Mouse (Mus musculus): ENCODE results near the gene Tmbim6. TPM values are rescaled to one million over a fixed set of nuclear protein-coding genes. Genes with fewer than 3 reads are reported as not detected.
A peak's percentile ranks its signal among the peaks of the same experiment; 100 is the strongest.

The Tmbim6 gene
- polyA plus RNA-seq, 2 experiments: 99.7 to 187 TPM

- 0 out of 4 replicates have a peak overlapping the region, but pooled peaks of 1 of the 2 experiments have one; percentile 4 for H3K4me3 ChIP-seq (ENCODE audit: insufficient read depth in 1 of 2, low read depth in 2 of 2, low read length in 2 of 2)
- H3K27me3 ChIP-seq (ENCODE audit: control insufficient read depth, insufficient read depth, low read length): no peaks in the 10 kb centered on the region
- WGBS (ENCODE audit: insufficient replicate concordance): 38% methylated on average over 9 of the region's 9 CpGs
- H3K9me3 ChIP-seq (ENCODE audit: control insufficient read depth, low read length): no peaks in the 10 kb centered on the region
- peaks cover 0 to 13% of the 10 kb centered on the region in 2 experiments; a peak in 2 of 4 replicates for H3K4me1 ChIP-seq (replicated peaks; ENCODE audit: control insufficient read depth in 2 of 2, insufficient read depth in 2 of 2, low read length in 1 of 2)
- no peaks in the 10 kb centered on the region for H3K36me3 ChIP-seq (replicated peaks; ENCODE audit: control insufficient read depth, insufficient read depth, low read depth)
- H3K4me2 ChIP-seq (ENCODE audit: low read depth): peak overlapping the region; percentile 36
- ATAC-seq (ENCODE audit: insufficient read depth) (no peak; the same call in 1 of the 2 replicates), DNase-seq (ENCODE audit: low read depth in 3 of 3, low spot score in 3 of 3) (peak in 2 of 3 experiments; percentile 24 to 40)
- H3K27ac ChIP-seq: no peak overlapping the region
- TF ChIP-seq EP300 (IDR thresholded peaks at IDR 0.05; ENCODE audit: low read depth) (no peak), CTCF (IDR thresholded peaks at IDR 0.05; ENCODE audit: low read depth) (no peak)
- no peak overlapping the region for H3K9ac ChIP-seq (replicated peaks)
Observed at GRCm38 (mm10) chr15:99421152-99421551, 28.5 kb downstream of the Tmbim6 start.

- Histone ChIP-seq H3K4me2 (ENCODE audit: low read depth) (no peak overlapping the region), H3K9ac (replicated peaks) (no peak overlapping the region), H3K36me3 (replicated peaks; ENCODE audit: control insufficient read depth, insufficient read depth, low read depth) (no peaks in the 10 kb centered on the region), H3K4me1 (replicated peaks; ENCODE audit: control insufficient read depth in 2 of 2, insufficient read depth in 2 of 2, low read length in 1 of 2) (peaks cover 0 to 11% of the 10 kb centered on the region in 2 experiments; a peak in 2 of 4 replicates), H3K9me3 (ENCODE audit: control insufficient read depth, low read length) (no peaks in the 10 kb centered on the region), H3K27me3 (ENCODE audit: control insufficient read depth, insufficient read depth, low read length) (no peaks in the 10 kb centered on the region), H3K4me3 (ENCODE audit: insufficient read depth in 1 of 2, low read depth in 2 of 2, low read length in 2 of 2) (no peak overlapping the region), H3K27ac (no peak overlapping the region)
- no peak for TF ChIP-seq EP300 (IDR thresholded peaks at IDR 0.05; ENCODE audit: low read depth)
- no peak for TF ChIP-seq CTCF (IDR thresholded peaks at IDR 0.05; ENCODE audit: low read depth)
- no peak for ATAC-seq (ENCODE audit: insufficient read depth)
- WGBS (ENCODE audit: insufficient replicate concordance): 63% methylated on average over 8 of the region's 8 CpGs
- no peak for DNase-seq (ENCODE audit: low read depth in 3 of 3, low spot score in 3 of 3)
Observed at GRCm38 (mm10) chr15:99421676-99422075, 29.0 kb downstream of the Tmbim6 start.

DNA sequence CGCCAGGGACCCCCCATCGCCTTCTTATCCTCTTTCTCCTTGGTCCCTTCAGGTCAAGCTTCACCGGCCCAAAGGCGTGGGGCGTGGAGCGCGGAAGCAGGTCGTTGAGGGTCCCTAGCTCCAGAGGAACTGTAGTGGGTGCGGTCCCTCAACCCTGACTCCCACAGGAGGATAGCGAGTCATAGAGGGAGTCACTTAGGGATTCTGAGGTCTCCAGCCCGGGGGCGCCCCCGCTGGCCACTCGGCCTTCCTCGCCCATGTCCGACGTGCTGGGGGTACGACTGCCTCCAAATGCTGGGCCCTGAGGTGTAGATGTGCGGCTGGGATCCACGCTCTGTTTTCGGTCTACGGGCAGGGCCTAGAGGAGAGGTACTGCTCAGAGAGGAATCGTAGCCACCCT is 29.9 kb downstream of the Tmbim6 start:
- no peaks in the 10 kb centered on the region for H3K9me3 ChIP-seq (ENCODE audit: control insufficient read depth, low read length)
- H3K9ac ChIP-seq (replicated peaks): no peak overlapping the region
- DNase-seq (ENCODE audit: low read depth in 3 of 3, low spot score in 3 of 3): no peak
- H3K4me1 ChIP-seq (replicated peaks; ENCODE audit: control insufficient read depth in 2 of 2, insufficient read depth in 2 of 2, low read length in 1 of 2): peaks cover 0 to 10% of the 10 kb centered on the region in 2 experiments; a peak in 2 of 4 replicates
- ATAC-seq (ENCODE audit: insufficient read depth): no peak
- no peak overlapping the region for H3K4me3 ChIP-seq (ENCODE audit: insufficient read depth in 1 of 2, low read depth in 2 of 2, low read length in 2 of 2)
- no peak overlapping the region for H3K27ac ChIP-seq
- H3K36me3 ChIP-seq (replicated peaks; ENCODE audit: control insufficient read depth, insufficient read depth, low read depth): no peaks in the 10 kb centered on the region
- H3K4me2 ChIP-seq (ENCODE audit: low read depth): no peak overlapping the region
- TF ChIP-seq CTCF (IDR thresholded peaks at IDR 0.05; ENCODE audit: low read depth) (no peak), EP300 (IDR thresholded peaks at IDR 0.05; ENCODE audit: low read depth) (no peak)
- H3K27me3 ChIP-seq (ENCODE audit: control insufficient read depth, insufficient read depth, low read length): no peaks in the 10 kb centered on the region
- WGBS (ENCODE audit: insufficient replicate concordance): 82% methylated on average over 23 of the region's 23 CpGs

- WGBS (ENCODE audit: insufficient replicate concordance): 78% methylated on average over 10 of the region's 10 CpGs
- Histone ChIP-seq H3K9ac (replicated peaks) (no peak overlapping the region), H3K27me3 (ENCODE audit: control insufficient read depth, insufficient read depth, low read length) (no peaks in the 10 kb centered on the region), H3K4me3 (ENCODE audit: insufficient read depth in 1 of 2, low read depth in 2 of 2, low read length in 2 of 2) (no peak overlapping the region), H3K4me1 (replicated peaks; ENCODE audit: control insufficient read depth in 2 of 2, insufficient read depth in 2 of 2, low read length in 1 of 2) (peaks cover 0 to 10% of the 10 kb centered on the region in 2 experiments; a peak in 2 of 4 replicates), H3K36me3 (replicated peaks; ENCODE audit: control insufficient read depth, insufficient read depth, low read depth) (no peaks in the 10 kb centered on the region), H3K4me2 (ENCODE audit: low read depth) (no peak overlapping the region), H3K27ac (no peak overlapping the region), H3K9me3 (ENCODE audit: control insufficient read depth, low read length) (no peaks in the 10 kb centered on the region)
- no peak for ATAC-seq (ENCODE audit: insufficient read depth)
- no peak for DNase-seq (ENCODE audit: low read depth in 3 of 3, low spot score in 3 of 3)
- no peak for TF ChIP-seq CTCF (IDR thresholded peaks at IDR 0.05; ENCODE audit: low read depth)
- no peak for TF ChIP-seq EP300 (IDR thresholded peaks at IDR 0.05; ENCODE audit: low read depth)
Observed at GRCm38 (mm10) chr15:99423131-99423530, 30.4 kb downstream of the Tmbim6 start.

DNA sequence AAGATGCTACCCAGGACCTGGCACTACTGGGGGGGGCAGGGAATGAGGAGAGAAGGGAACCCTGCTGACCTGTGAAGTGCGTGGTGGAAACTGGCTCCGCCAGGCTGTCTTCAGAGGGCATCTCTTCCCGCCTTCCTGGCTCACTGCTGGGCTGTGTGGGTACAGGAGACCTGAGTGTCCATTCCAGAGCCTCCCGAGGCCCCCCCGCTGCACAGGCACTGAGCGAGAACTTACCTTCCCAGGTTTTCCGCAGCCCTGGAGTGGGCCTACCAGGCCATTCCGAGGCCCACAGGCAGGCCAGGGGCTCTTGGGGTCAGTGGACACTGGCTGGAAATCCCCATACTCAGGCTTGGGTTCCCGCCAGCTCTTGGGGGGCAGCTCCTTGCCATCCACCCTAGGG is 31.2 kb downstream of the Tmbim6 start:
- H3K4me3 ChIP-seq (ENCODE audit: insufficient read depth in 1 of 2, low read depth in 2 of 2, low read length in 2 of 2): no peak overlapping the region

More for the DNA sequence above, 31.2 kb downstream of the Tmbim6 start:
- H3K27ac ChIP-seq: no peak overlapping the region
- 67% methylated on average over 9 of the region's 9 CpGs for WGBS (ENCODE audit: insufficient replicate concordance)
- DNase-seq (ENCODE audit: low read depth in 3 of 3, low spot score in 3 of 3) (no peak), ATAC-seq (ENCODE audit: insufficient read depth) (no peak)
- H3K4me2 ChIP-seq (ENCODE audit: low read depth): no peak overlapping the region
- H3K27me3 ChIP-seq (ENCODE audit: control insufficient read depth, insufficient read depth, low read length): no peaks in the 10 kb centered on the region
- no peaks in the 10 kb centered on the region for H3K36me3 ChIP-seq (replicated peaks; ENCODE audit: control insufficient read depth, insufficient read depth, low read depth)
- no peak for TF ChIP-seq EP300 (IDR thresholded peaks at IDR 0.05; ENCODE audit: low read depth)
- no peak for TF ChIP-seq CTCF (IDR thresholded peaks at IDR 0.05; ENCODE audit: low read depth)
- no peaks in the 10 kb centered on the region for H3K9me3 ChIP-seq (ENCODE audit: control insufficient read depth, low read length)
- peaks cover 0 to 10% of the 10 kb centered on the region in 2 experiments; a peak in 2 of 4 replicates for H3K4me1 ChIP-seq (replicated peaks; ENCODE audit: control insufficient read depth in 2 of 2, insufficient read depth in 2 of 2, low read length in 1 of 2)
- H3K9ac ChIP-seq (replicated peaks): no peak overlapping the region

Measured in liver, embryonic 14.5 days (tissue).